Mouse (Mus musculus): Measurements from ENCODE around the gene Trabd2b. TPM values are rescaled to one million over a fixed set of nuclear protein-coding genes. Genes with fewer than 3 reads are reported as not detected.

Trabd2b gene
- polyA plus RNA-seq, 1 experiment from 2014 or later, result 1.5 TPM

- DNase-seq (ENCODE audit: low spot score), result no peak
- whole genome bisulfite sequencing, result 83% methylated on average over 20 of the region's 20 CpGs
Observed at GRCm38 (mm10) chr4:114643679-114644208, 237.2 kb downstream of the Trabd2b start.

DNA sequence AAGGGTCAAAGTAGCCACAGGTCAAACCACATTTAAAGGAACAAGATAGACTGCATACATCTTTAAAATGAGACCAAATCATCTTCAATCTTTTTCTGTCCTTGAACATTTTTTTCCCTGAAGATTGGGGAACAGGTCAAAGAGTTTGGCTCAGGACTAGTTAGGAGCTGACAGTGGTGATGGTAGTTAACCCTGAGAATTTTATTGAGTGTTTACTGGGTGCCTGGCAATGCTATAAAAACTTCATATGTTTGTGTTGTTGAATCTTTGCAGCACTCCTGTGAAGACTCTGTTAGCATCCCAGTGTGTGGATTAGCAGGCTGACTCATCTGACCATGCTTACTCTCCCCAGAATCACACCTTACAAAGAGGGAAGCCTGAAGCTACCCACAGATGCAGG is 238.8 kb downstream of the Trabd2b start:
- Histone ChIP-seq H3K36me3 (no peaks in the 10 kb centered on the region), H3K9me3 (no peaks in the 10 kb centered on the region), H3K27ac (no peak overlapping the region), H3K4me1 (replicated peaks) (peaks cover 14% of the 10 kb centered on the region), H3K4me3 (no peak overlapping the region), H3K27me3 (ENCODE audit: insufficient read depth, poor library complexity, severe bottlenecking) (peaks cover 52% of the 10 kb centered on the region)
- no peak for DNase-seq (ENCODE audit: low spot score)

More at GRCm38 (mm10) chr4:114643679-114644208, 237.2 kb downstream of the Trabd2b start:
- Histone ChIP-seq H3K9me3 (no peaks in the 10 kb centered on the region), H3K27ac (no peak overlapping the region), H3K27me3 (ENCODE audit: insufficient read depth, poor library complexity, severe bottlenecking) (peaks cover 36% of the 10 kb centered on the region), H3K36me3 (no peaks in the 10 kb centered on the region), H3K4me1 (replicated peaks) (peaks cover 5% of the 10 kb centered on the region), H3K4me3 (no peak overlapping the region)

DNA sequence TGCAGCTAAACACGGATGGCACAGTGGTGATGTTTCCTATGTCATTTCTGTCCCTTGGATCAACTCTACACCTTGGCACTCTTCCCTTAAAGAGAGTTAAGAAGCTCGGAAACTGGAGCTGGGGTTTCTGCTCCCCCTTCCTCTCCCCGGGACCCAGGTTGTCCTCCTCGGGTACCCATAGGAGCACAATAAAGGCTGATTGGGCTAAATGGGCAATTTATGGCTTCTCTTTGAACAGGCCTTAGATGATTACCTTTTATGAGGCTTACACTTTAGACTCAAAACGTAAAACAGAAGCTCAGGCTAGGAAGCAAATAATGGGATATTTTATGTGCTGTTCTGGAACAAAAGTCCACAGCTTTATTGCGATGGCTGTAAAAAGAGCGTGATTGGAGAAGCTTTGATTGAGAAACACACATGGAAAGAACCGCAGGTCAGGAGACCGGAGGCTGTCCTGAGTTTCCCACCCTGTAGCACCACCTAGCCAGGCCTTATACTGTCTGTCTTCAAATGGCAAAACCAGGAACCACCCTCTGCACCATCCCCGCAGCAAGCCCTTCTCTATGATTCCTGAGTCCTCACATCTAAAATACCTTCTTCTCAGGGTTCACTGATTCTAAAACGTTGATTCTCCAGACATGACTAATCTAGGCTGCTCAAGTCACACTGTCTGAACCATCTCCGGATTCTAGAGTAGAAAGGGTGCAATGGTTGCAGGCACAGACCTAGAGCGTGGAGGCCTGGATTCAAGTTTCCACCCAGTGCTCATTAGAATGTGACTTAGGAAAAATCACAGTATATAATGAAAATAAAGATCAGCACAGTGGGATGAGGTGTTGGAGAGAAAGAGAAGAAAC is 240.5 kb downstream of the Trabd2b start:
- H3K27me3 ChIP-seq (ENCODE audit: insufficient read depth, poor library complexity, severe bottlenecking), result peaks cover 64% of the 10 kb centered on the region
- H3K4me1 ChIP-seq (replicated peaks), result peaks cover 30% of the 10 kb centered on the region
- WGBS, result 75% methylated on average over 13 of the region's 13 CpGs
- H3K9me3 ChIP-seq, result no peaks in the 10 kb centered on the region
- no peak overlapping the region for H3K27ac ChIP-seq
- no peaks in the 10 kb centered on the region for H3K36me3 ChIP-seq
- no peak overlapping the region for H3K4me3 ChIP-seq
- DNase-seq (ENCODE audit: low spot score), result no peak

GRCm38 (mm10) chr4:114647689-114648088 is 241.2 kb downstream of the Trabd2b start:
- no peaks in the 10 kb centered on the region for H3K9me3 ChIP-seq
- 4% methylated on average over 4 of the region's 4 CpGs for WGBS
- peaks cover 62% of the 10 kb centered on the region for H3K27me3 ChIP-seq (ENCODE audit: insufficient read depth, poor library complexity, severe bottlenecking)

DNA sequence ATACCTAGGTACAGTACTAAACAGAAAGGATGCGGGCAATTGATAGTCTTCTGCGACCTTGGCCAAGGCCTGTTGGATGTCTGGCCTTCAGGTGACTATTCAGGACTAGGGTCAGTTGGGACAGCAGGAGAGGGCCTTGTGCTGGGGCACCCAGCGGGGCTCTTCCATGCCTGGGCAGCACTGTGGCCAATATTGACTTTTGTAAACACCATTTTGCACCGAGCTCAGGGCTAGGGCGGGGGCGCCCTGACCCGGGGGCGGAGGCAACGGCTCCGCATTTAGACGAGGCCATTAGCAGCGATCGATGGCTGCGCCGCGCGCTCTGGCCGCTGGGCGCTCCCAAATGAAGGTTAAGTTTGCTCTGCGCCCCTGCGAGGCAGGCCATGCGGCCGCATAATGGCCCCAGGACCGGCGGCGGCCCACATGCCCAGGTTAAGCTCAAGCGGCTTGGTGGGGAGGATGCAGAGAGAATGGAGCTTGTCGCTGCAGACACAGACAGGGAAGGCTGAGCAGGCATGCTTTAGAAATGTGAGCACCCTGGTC is 242.1 kb downstream of the Trabd2b start:
- Histone ChIP-seq H3K36me3 (no peaks in the 10 kb centered on the region), H3K27ac (peak overlapping the region; percentile 54; the same call in 1 of the 2 replicates), H3K27me3 (ENCODE audit: insufficient read depth, poor library complexity, severe bottlenecking) (peaks cover 64% of the 10 kb centered on the region), H3K9me3 (no peaks in the 10 kb centered on the region), H3K4me3 (peak overlapping the region; percentile 20; the same call in 1 of the 2 replicates), H3K4me1 (replicated peaks) (peaks cover 30% of the 10 kb centered on the region)
- peak; percentile 79 for DNase-seq (ENCODE audit: low spot score)
- WGBS, result 9% methylated on average over 28 of the region's 28 CpGs

More at GRCm38 (mm10) chr4:114647689-114648088, 241.2 kb downstream of the Trabd2b start:
- DNase-seq (ENCODE audit: low spot score), result peak; percentile 78
- peaks cover 30% of the 10 kb centered on the region for H3K4me1 ChIP-seq (replicated peaks)
- no peaks in the 10 kb centered on the region for H3K36me3 ChIP-seq
- H3K27ac ChIP-seq, result no peak overlapping the region
- no peak overlapping the region for H3K4me3 ChIP-seq

- 77% methylated on average over 6 of the region's 6 CpGs for WGBS
- H3K4me1 ChIP-seq (replicated peaks), result peaks cover 30% of the 10 kb centered on the region
- H3K27me3 ChIP-seq (ENCODE audit: insufficient read depth, poor library complexity, severe bottlenecking), result peaks cover 63% of the 10 kb centered on the region
- no peak overlapping the region for H3K4me3 ChIP-seq
- no peaks in the 10 kb centered on the region for H3K9me3 ChIP-seq
- no peaks in the 10 kb centered on the region for H3K36me3 ChIP-seq
- DNase-seq (ENCODE audit: low spot score), result no peak
- H3K27ac ChIP-seq, result no peak overlapping the region
Observed at GRCm38 (mm10) chr4:114650551-114650950, 244.0 kb downstream of the Trabd2b start.

DNA sequence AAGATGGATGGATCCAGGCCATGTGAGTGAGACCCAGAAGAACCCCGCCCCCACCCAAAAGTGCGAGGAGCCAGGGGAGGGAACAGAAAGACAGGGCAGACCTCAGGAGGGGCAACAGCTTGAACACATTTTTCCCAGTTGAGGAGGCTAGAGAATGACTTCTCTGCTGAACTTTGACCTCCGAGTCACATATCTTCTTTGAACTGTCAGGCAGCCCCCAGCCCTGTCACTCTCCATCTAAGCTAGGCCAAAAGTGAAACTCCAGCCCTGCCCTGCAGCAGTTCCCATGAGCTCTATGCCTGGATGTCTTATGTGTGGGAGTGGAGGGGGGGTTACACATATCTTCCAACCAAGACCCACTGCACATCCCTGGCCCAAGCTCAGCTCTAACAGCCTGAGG is 244.5 kb downstream of the Trabd2b start:
- WGBS, result 35% methylated on average over 3 of the region's 3 CpGs
- Histone ChIP-seq H3K9me3 (no peaks in the 10 kb centered on the region), H3K27me3 (ENCODE audit: insufficient read depth, poor library complexity, severe bottlenecking) (peaks cover 58% of the 10 kb centered on the region), H3K36me3 (no peaks in the 10 kb centered on the region), H3K4me3 (no peak overlapping the region), H3K27ac (no peak overlapping the region; the same call in 1 of the 2 replicates), H3K4me1 (replicated peaks) (peaks cover 30% of the 10 kb centered on the region)
- peak; percentile 50 for DNase-seq (ENCODE audit: low spot score)

DNA sequence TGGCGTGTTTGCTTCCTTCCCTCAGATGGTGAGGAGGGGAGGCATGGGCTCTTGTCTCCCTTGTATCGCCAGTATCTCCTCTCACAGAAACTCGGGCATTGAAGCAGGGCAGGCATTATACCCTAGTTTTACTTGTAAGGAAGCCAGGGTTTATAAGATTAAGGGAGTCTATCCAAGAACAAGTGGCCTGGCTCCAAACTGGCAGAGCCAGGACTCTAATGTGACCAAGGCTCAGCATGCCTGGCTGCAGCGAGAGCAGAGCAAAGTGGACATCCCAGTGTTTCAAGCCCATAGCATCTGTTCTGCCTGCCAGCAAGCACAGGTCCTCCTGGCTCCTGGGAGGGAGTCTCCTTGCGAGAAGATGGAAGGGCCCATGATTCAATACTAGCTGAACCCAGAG is 245.1 kb downstream of the Trabd2b start:
- Histone ChIP-seq H3K36me3 (no peaks in the 10 kb centered on the region), H3K27ac (no peak overlapping the region; the same call in 1 of the 2 replicates), H3K4me3 (no peak overlapping the region), H3K4me1 (replicated peaks) (peaks cover 30% of the 10 kb centered on the region), H3K27me3 (ENCODE audit: insufficient read depth, poor library complexity, severe bottlenecking) (peaks cover 53% of the 10 kb centered on the region), H3K9me3 (no peaks in the 10 kb centered on the region)
- 71% methylated on average over 5 of the region's 5 CpGs for WGBS
- no peak for DNase-seq (ENCODE audit: low spot score)

DNA sequence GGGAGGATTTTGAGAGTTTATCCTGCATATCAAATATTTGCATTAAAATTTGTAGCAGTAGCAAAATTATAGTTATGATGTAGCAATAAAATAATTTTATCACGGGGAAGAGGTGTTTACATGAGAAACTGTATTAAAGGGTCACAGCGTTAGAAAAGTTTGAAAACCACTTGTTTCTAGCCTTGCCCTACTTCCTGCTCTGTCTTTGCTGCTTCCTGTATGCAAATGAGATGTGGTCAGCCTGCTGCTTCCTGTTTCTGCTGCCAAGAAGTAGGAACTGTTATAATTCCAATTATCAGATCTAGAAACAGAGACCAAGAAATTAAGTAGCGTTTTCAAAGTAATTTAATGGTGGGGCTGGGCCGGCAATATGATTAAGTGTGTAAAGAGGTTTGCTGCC is 245.9 kb downstream of the Trabd2b start:
- no peak overlapping the region for H3K27ac ChIP-seq
- peaks cover 45% of the 10 kb centered on the region for H3K27me3 ChIP-seq (ENCODE audit: insufficient read depth, poor library complexity, severe bottlenecking)
- H3K4me3 ChIP-seq, result no peak overlapping the region
- H3K36me3 ChIP-seq, result no peaks in the 10 kb centered on the region
- no peaks in the 10 kb centered on the region for H3K9me3 ChIP-seq
- peaks cover 30% of the 10 kb centered on the region for H3K4me1 ChIP-seq (replicated peaks)
- WGBS, result 93% methylated on average over 4 of the region's 4 CpGs
- no peak for DNase-seq (ENCODE audit: low spot score)

DNA sequence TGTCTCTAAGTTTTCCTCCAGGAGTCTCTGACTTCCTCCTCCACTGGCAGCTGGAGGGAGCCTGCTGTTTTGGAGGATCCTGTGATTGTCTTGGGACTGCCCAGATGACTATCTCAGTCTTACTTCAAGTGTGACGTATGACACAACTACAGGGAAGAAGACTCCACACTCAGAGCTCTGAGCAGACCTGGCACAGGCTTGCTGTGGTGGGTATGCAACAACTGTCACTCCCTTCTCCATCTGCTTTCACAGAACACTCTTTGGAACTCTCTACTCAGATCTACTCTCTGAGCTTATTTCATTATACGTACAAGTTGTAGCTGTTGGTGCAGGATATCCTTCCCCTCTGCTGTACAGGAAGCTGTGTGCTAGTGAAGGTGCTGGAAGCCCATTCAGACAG is 251.4 kb downstream of the Trabd2b start:
- DNase-seq (ENCODE audit: low spot score), result no peak
- WGBS, result 75% methylated on average over 2 of the region's 2 CpGs
- H3K4me1 ChIP-seq (replicated peaks), result no peaks in the 10 kb centered on the region
- H3K36me3 ChIP-seq, result no peaks in the 10 kb centered on the region
- no peak overlapping the region for H3K4me3 ChIP-seq
- no peak overlapping the region for H3K27ac ChIP-seq
- H3K27me3 ChIP-seq (ENCODE audit: insufficient read depth, poor library complexity, severe bottlenecking), result peaks cover 33% of the 10 kb centered on the region
- no peaks in the 10 kb centered on the region for H3K9me3 ChIP-seq

GRCm38 (mm10) chr4:114659876-114660275 is 253.4 kb downstream of the Trabd2b start:
- H3K9me3 ChIP-seq, result no peaks in the 10 kb centered on the region
- H3K36me3 ChIP-seq, result no peaks in the 10 kb centered on the region
- no peak for DNase-seq (ENCODE audit: low spot score)
- WGBS, result 76% methylated on average over 5 of the region's 5 CpGs
- no peak overlapping the region for H3K27ac ChIP-seq
- H3K27me3 ChIP-seq (ENCODE audit: insufficient read depth, poor library complexity, severe bottlenecking), result peaks cover 50% of the 10 kb centered on the region
- H3K4me3 ChIP-seq, result no peak overlapping the region
- H3K4me1 ChIP-seq (replicated peaks), result no peaks in the 10 kb centered on the region

DNA sequence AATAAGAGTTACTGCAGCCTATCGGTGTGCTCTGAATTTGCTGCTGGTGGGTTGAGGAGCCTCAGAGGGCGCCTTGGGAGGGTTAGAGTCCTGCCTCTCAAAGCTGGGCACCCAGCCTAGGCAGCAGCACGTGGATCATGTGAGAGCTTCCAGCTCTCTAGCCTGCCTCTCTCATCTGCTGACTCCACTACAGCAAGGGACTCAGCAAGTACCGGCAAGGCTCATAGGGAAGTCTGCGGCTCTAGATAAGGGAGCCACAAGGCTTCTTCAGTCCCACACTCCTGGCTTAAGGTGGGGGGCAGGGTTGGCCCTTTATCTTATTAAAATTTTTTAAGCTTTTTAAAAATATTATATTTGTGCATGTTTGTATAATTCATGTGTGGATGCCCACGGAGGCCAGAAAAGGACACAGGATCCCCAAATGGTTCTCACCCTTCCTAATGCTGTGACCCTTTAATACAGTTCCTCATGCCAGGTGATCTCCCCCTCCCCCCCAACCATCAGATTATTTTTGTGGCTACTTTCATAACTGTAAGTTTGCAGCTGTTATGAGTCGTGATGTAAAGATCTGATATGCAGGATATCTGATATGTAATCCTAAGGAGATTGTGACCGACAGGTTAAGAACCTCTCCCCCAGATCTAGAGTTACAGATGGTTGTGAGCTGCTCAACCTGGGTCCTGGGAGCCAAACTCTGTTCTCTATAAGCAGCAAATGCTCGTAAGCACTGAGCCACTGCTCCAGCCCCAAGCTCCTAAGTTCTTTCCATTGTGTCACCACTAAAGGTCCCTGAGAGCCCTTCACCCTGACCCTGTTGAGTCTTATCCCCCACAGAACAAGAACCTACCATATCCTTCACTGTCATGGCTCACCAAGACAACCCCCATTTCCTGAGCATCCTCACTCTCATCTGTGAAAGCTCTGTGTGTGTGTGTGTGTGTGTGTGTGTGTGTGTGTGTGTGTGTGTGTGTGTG is 257.8 kb downstream of the Trabd2b start:
- Histone ChIP-seq H3K4me3 (no peak overlapping the region), H3K9me3 (no peaks in the 10 kb centered on the region), H3K4me1 (replicated peaks) (peaks cover 27% of the 10 kb centered on the region), H3K27me3 (ENCODE audit: insufficient read depth, poor library complexity, severe bottlenecking) (peaks cover 79% of the 10 kb centered on the region), H3K27ac (no peak overlapping the region), H3K36me3 (no peaks in the 10 kb centered on the region)
- WGBS, result 72% methylated on average over 9 of the region's 9 CpGs
- no peak for DNase-seq (ENCODE audit: low spot score)
